In genomic region chr6:113843248-113843647, GRCm38 (mm10) we compare ENCODE assay signal across 15 mouse cellular contexts.
DNase-seq lines count a peak whose midpoint lies in the region; ATAC-seq lines count a peak whose summit lies in the region.
"Had no signal": no experiment of that assay in that cellular context is flagged by ENCODE, and none has a peak within 500 bp of the region (broad histone marks: within the 10 kb centered on the region; RNA-seq: fewer than 3 reads in every experiment).

No protein-coding gene starts in this region.

- ATAC-seq in hindbrain, embryonic 14.5 days (ENCODE audit: low FRiP score): no peak
- no peak for ATAC-seq in midbrain, embryonic 14.5 days (ENCODE audit: low FRiP score, low TSS enrichment)
- ATAC-seq: midbrain, embryonic 13.5 days had no signal

- no peaks in the 10 kb centered on the region for H3K36me3 ChIP-seq in hindbrain, embryonic 10.5 days
- peaks cover 16% of the 10 kb centered on the region for H3K36me3 ChIP-seq in hindbrain, embryonic 14.5 days (replicated peaks; ENCODE audit: control insufficient read depth, insufficient read depth)
- H3K36me3 ChIP-seq in midbrain, embryonic 10.5 days: no peaks in the 10 kb centered on the region
- peaks cover 17% of the 10 kb centered on the region for H3K36me3 ChIP-seq in midbrain, embryonic 14.5 days (ENCODE audit: control insufficient read depth, insufficient read depth, low read length)
- H3K36me3 ChIP-seq: heart, embryonic 13.5 days had no signal

- DNase-seq in hindbrain, embryonic 10.5 days (ENCODE audit: low spot score): peak; percentile 34
- DNase-seq in hindbrain, embryonic 14.5 days (ENCODE audit: low spot score): no peak
- peak; percentile 18 for DNase-seq in midbrain, embryonic 10.5 days (ENCODE audit: low spot score)
- no peak for DNase-seq in midbrain, embryonic 14.5 days
- peak; percentile 17 for DNase-seq in embryo, embryonic 9.5 days (ENCODE audit: extremely low spot score)
- peak; percentile 6 for DNase-seq in ovary, postnatal 14 days (ENCODE audit: low spot score)
- no peak for DNase-seq in left cerebral cortex, postnatal 14 days (ENCODE audit: low spot score in 2 of 2)
- no peak for DNase-seq in frontal cortex, postnatal 25 days (ENCODE audit: low spot score in 2 of 2)
- DNase-seq: cerebellum, adult 9-10 months; gastrocnemius, adult 2 months; kidney, adult 8-10 months; left cerebral cortex, postnatal 4 days had no signal

- H3K4me1 ChIP-seq in hindbrain, embryonic 10.5 days (replicated peaks): peaks cover 7% of the 10 kb centered on the region; the same call in 1 of the 2 replicates
- no peaks in the 10 kb centered on the region for H3K4me1 ChIP-seq in hindbrain, embryonic 14.5 days (replicated peaks; ENCODE audit: control insufficient read depth, insufficient read depth, low read length)
- H3K4me1 ChIP-seq in midbrain, embryonic 10.5 days: no peaks in the 10 kb centered on the region
- H3K4me1 ChIP-seq in midbrain, embryonic 14.5 days (ENCODE audit: control insufficient read depth, insufficient read depth, low read length): no peaks in the 10 kb centered on the region
- H3K4me1 ChIP-seq: heart, embryonic 13.5 days; midbrain, embryonic 13.5 days had no signal

- no peaks in the 10 kb centered on the region for H3K9me3 ChIP-seq in hindbrain, embryonic 10.5 days
- H3K9me3 ChIP-seq in hindbrain, embryonic 14.5 days (ENCODE audit: control insufficient read depth, low read length): no peaks in the 10 kb centered on the region
- H3K9me3 ChIP-seq in midbrain, embryonic 10.5 days (replicated peaks): no peaks in the 10 kb centered on the region
- no peaks in the 10 kb centered on the region for H3K9me3 ChIP-seq in midbrain, embryonic 14.5 days (ENCODE audit: control insufficient read depth, low read length)
- H3K9me3 ChIP-seq: heart, embryonic 13.5 days; midbrain, embryonic 13.5 days had no signal

- no peak overlapping the region for H3K27ac ChIP-seq in hindbrain, embryonic 10.5 days
- no peak overlapping the region for H3K27ac ChIP-seq in hindbrain, embryonic 14.5 days
- H3K27ac ChIP-seq in midbrain, embryonic 10.5 days (replicated peaks): no peak overlapping the region
- H3K27ac ChIP-seq in midbrain, embryonic 14.5 days (replicated peaks; ENCODE audit: low read depth, low read length): no peak overlapping the region
- H3K27ac ChIP-seq: gastrocnemius, adult 2 months; heart, embryonic 13.5 days; midbrain, embryonic 13.5 days had no signal

- no peak overlapping the region for H3K9ac ChIP-seq in hindbrain, embryonic 14.5 days
- H3K9ac ChIP-seq in midbrain, embryonic 14.5 days (replicated peaks; ENCODE audit: low read length): no peak overlapping the region
- H3K9ac ChIP-seq: heart, embryonic 13.5 days; midbrain, embryonic 13.5 days had no signal

- WGBS in hindbrain, embryonic 10.5 days: 17% methylated on average over 3 of the region's 3 CpGs
- WGBS in hindbrain, embryonic 14.5 days: 15% methylated on average over 3 of the region's 3 CpGs
- WGBS in midbrain, embryonic 10.5 days: 15% methylated on average over 3 of the region's 3 CpGs
- WGBS in midbrain, embryonic 14.5 days: 14% methylated on average over 3 of the region's 3 CpGs

- intact Hi-C loops in left cerebral cortex, postnatal 14 days (cut with DNase I): no loop called here

- no peaks in the 10 kb centered on the region for H3K27me3 ChIP-seq in hindbrain, embryonic 10.5 days (ENCODE audit: insufficient read depth, poor library complexity, severe bottlenecking)
- no peaks in the 10 kb centered on the region for H3K27me3 ChIP-seq in hindbrain, embryonic 14.5 days (ENCODE audit: control insufficient read depth, insufficient read depth, low read length)
- no peaks in the 10 kb centered on the region for H3K27me3 ChIP-seq in midbrain, embryonic 10.5 days (ENCODE audit: low read depth, poor library complexity, severe bottlenecking)
- H3K27me3 ChIP-seq in midbrain, embryonic 14.5 days (ENCODE audit: control insufficient read depth, insufficient read depth, low read length): no peaks in the 10 kb centered on the region

- H3K4me2 ChIP-seq in hindbrain, embryonic 14.5 days (replicated peaks): no peak overlapping the region
- no peak overlapping the region for H3K4me2 ChIP-seq in midbrain, embryonic 14.5 days (ENCODE audit: low read length)
- H3K4me2 ChIP-seq: heart, embryonic 13.5 days; midbrain, embryonic 13.5 days had no signal

- H3K4me3 ChIP-seq in hindbrain, embryonic 10.5 days: no peak overlapping the region
- no peak overlapping the region for H3K4me3 ChIP-seq in hindbrain, embryonic 14.5 days (replicated peaks; ENCODE audit: low read length)
- no peak overlapping the region for H3K4me3 ChIP-seq in midbrain, embryonic 10.5 days
- no peak overlapping the region for H3K4me3 ChIP-seq in midbrain, embryonic 14.5 days (replicated peaks; ENCODE audit: low read depth, low read length)
- H3K4me3 ChIP-seq: erythroblast, embryonic 14.5 days; gastrocnemius, adult 2 months; heart, embryonic 13.5 days; midbrain, embryonic 13.5 days had no signal

Comparison
In these comparisons a context has a peak if more than half of its experiments do, and no peak if none do; other contexts are left out.
1. DNase-seq: peak in hindbrain, embryonic 10.5 days (single experiment), midbrain, embryonic 10.5 days (single experiment), embryo, embryonic 9.5 days (single experiment) and ovary, postnatal 14 days (single experiment); none in hindbrain, embryonic 14.5 days (single experiment), midbrain, embryonic 14.5 days (single experiment), left cerebral cortex, postnatal 14 days (0 of 2) and frontal cortex, postnatal 25 days (0 of 2).